Mouse (Mus musculus) right cerebral cortex, postnatal 4 days (tissue): ENCODE results near the gene Ost4.
A peak's percentile ranks its signal among the peaks of the same experiment; 100 is the strongest.
"Not testable (repeated sequence)": the region's sequence is repeated elsewhere in the genome, so short reads cannot be mapped to it uniquely, and the experiment has no call there.

Experiments used
- DNase-seq: peaks from one replicate; pipeline ENCODE4 v3.0.0-alpha.2; 2022

The Ost4 gene

GRCm38 (mm10) chr5:30889088-30889754 is 18.4 kb downstream of the Ost4 start:
- no peak for DNase-seq

GRCm38 (mm10) chr5:30888337-30889087 is 19.1 kb downstream of the Ost4 start, which contains the start of gene Agbl5:
Gene Agbl5 (plus strand): TSS chr5:30888694.
- DNase-seq: peak; percentile 97

- peak; percentile 93 for DNase-seq
Observed at GRCm38 (mm10) chr5:30887858-30888336, 19.7 kb downstream of the Ost4 start.

GRCm38 (mm10) chr5:30887331-30887761 is 20.2 kb downstream of the Ost4 start:
- peak; percentile 49 for DNase-seq

- no peak for DNase-seq
Observed at GRCm38 (mm10) chr5:30886731-30887130, 20.9 kb downstream of the Ost4 start.

- DNase-seq: no peak
Observed at GRCm38 (mm10) chr5:30886209-30886608, 21.4 kb downstream of the Ost4 start.

- DNase-seq: not testable (repeated sequence)
Observed at GRCm38 (mm10) chr5:30881839-30882238, 25.7 kb downstream of the Ost4 start.

GRCm38 (mm10) chr5:30879347-30879943 is 28.1 kb downstream of the Ost4 start:
- DNase-seq: no peak

- no peak for DNase-seq
Observed at GRCm38 (mm10) chr5:30878616-30879015, 29.0 kb downstream of the Ost4 start.

GRCm38 (mm10) chr5:30874365-30874764 is 33.2 kb downstream of the Ost4 start:
- no peak for DNase-seq

GRCm38 (mm10) chr5:30872574-30872973 is 35.0 kb downstream of the Ost4 start:
- DNase-seq: no peak

- DNase-seq: no peak
Observed at GRCm38 (mm10) chr5:30870131-30870406, 37.5 kb downstream of the Ost4 start.

- DNase-seq: peak; percentile 90
Observed at GRCm38 (mm10) chr5:30869405-30870130, 38.0 kb downstream of the Ost4 start.

- no peak for DNase-seq
Observed at GRCm38 (mm10) chr5:30868981-30869380, 38.6 kb downstream of the Ost4 start.

- no peak for DNase-seq
Observed at GRCm38 (mm10) chr5:30867712-30868111, 39.9 kb downstream of the Ost4 start, which contains the start of gene Tmem214. Gene Tmem214 (plus strand): TSS chr5:30868012.

- DNase-seq: no peak
Observed at GRCm38 (mm10) chr5:30866871-30867270, 40.7 kb downstream of the Ost4 start.

- DNase-seq: no peak
Observed at GRCm38 (mm10) chr5:30864322-30864721, 43.3 kb downstream of the Ost4 start.

- no peak for DNase-seq
Observed at GRCm38 (mm10) chr5:30863852-30864251, 43.7 kb downstream of the Ost4 start.

GRCm38 (mm10) chr5:30856124-30856523 is 51.5 kb downstream of the Ost4 start:
- DNase-seq: no peak
